Comparison of ENCODE assay signal across 12 mouse cellular contexts in genomic region chr4:136934746-136935613, GRCm38 (mm10). TPM values are rescaled to one million over a fixed set of nuclear protein-coding genes. Genes with fewer than 3 reads are reported as not detected.
A peak's percentile ranks its signal among the peaks of the same experiment; 100 is the strongest.
DNase-seq lines count a peak whose midpoint lies in the region; ATAC-seq lines count a peak whose summit lies in the region.
"Had no signal": no experiment of that assay in that cellular context is flagged by ENCODE, and none has a peak within 500 bp of the region (broad histone marks: within the 10 kb centered on the region; RNA-seq: fewer than 3 reads in every experiment).

No protein-coding gene starts in this region.

- H3K9ac ChIP-seq in heart, embryonic 15.5 days = no peak overlapping the region
- H3K9ac ChIP-seq in heart, embryonic 12.5 days = no peak overlapping the region
- H3K9ac ChIP-seq in lung, embryonic 15.5 days = no peak overlapping the region
- H3K9ac ChIP-seq in forebrain, embryonic 14.5 days (ENCODE audit: low read length) = no peak overlapping the region
- H3K9ac ChIP-seq in kidney, embryonic 16.5 days (replicated peaks; ENCODE audit: low read length) = no peak overlapping the region
- H3K9ac ChIP-seq: limb, embryonic 15.5 days had no signal

- no peaks in the 10 kb centered on the region for H3K9me3 ChIP-seq in heart, embryonic 15.5 days (replicated peaks)
- H3K9me3 ChIP-seq in heart, embryonic 12.5 days (replicated peaks) = no peaks in the 10 kb centered on the region
- no peaks in the 10 kb centered on the region for H3K9me3 ChIP-seq in lung, embryonic 15.5 days
- H3K9me3 ChIP-seq in forebrain, embryonic 14.5 days (replicated peaks; ENCODE audit: control insufficient read depth, low read length) = no peaks in the 10 kb centered on the region
- no peaks in the 10 kb centered on the region for H3K9me3 ChIP-seq in kidney, embryonic 16.5 days (ENCODE audit: low read length)
- H3K9me3 ChIP-seq: limb, embryonic 15.5 days had no signal

- WGBS in heart, embryonic 15.5 days = 30% methylated on average over 18 of the region's 18 CpGs
- WGBS in heart, embryonic 12.5 days = 38% methylated on average over 18 of the region's 18 CpGs
- WGBS in lung, embryonic 15.5 days = 40% methylated on average over 18 of the region's 18 CpGs
- 51% methylated on average over 16 of the region's 18 CpGs for WGBS in forebrain, embryonic 14.5 days
- WGBS in kidney, embryonic 16.5 days = 60% methylated on average over 18 of the region's 18 CpGs

- H3K4me2 ChIP-seq in heart, embryonic 15.5 days = no peak overlapping the region
- H3K4me2 ChIP-seq in heart, embryonic 12.5 days = no peak overlapping the region
- H3K4me2 ChIP-seq in lung, embryonic 15.5 days = no peak overlapping the region
- no peak overlapping the region for H3K4me2 ChIP-seq in forebrain, embryonic 14.5 days (ENCODE audit: low read length)
- H3K4me2 ChIP-seq in kidney, embryonic 16.5 days (replicated peaks; ENCODE audit: low read depth, low read length) = no peak overlapping the region
- H3K4me2 ChIP-seq: limb, embryonic 15.5 days had no signal

- 0 out of 2 replicates have a peak, but pooled peaks have one; percentile 16 for ATAC-seq in heart, embryonic 15.5 days (replicated peaks; ENCODE audit: insufficient number of reproducible peaks, insufficient read depth, low FRiP score, low read depth)
- no peak for ATAC-seq in heart, embryonic 12.5 days (ENCODE audit: insufficient number of reproducible peaks, low FRiP score)
- ATAC-seq in lung, embryonic 15.5 days (ENCODE audit: borderline replicate concordance, extremely low read depth, low FRiP score, low TSS enrichment) = peak; percentile 69; the same call in 1 of the 2 replicates
- 0 out of 2 replicates have a peak, but pooled peaks have one; percentile 46 for ATAC-seq in forebrain, embryonic 14.5 days
- ATAC-seq in kidney, embryonic 16.5 days (ENCODE audit: low FRiP score, low TSS enrichment) = no peak
- ATAC-seq: CD4-positive, CD25-positive, alpha-beta regulatory T cell, adult 4 months had no signal

- peaks cover 8% of the 10 kb centered on the region for H3K4me1 ChIP-seq in heart, embryonic 15.5 days (replicated peaks)
- H3K4me1 ChIP-seq in heart, embryonic 12.5 days (replicated peaks) = peaks cover 9% of the 10 kb centered on the region
- H3K4me1 ChIP-seq in lung, embryonic 15.5 days = peaks cover 8% of the 10 kb centered on the region; the same call in 1 of the 2 replicates
- peaks cover 4% of the 10 kb centered on the region; the same call in 1 of the 2 replicates for H3K4me1 ChIP-seq in forebrain, embryonic 14.5 days (ENCODE audit: control insufficient read depth, insufficient read depth, low read length)
- H3K4me1 ChIP-seq in kidney, embryonic 16.5 days (ENCODE audit: insufficient read depth, low read length) = no peaks in the 10 kb centered on the region

- no peak overlapping the region for H3K27ac ChIP-seq in heart, embryonic 15.5 days
- H3K27ac ChIP-seq in heart, embryonic 12.5 days (ENCODE audit: poor library complexity, severe bottlenecking) = no peak overlapping the region
- no peak overlapping the region for H3K27ac ChIP-seq in lung, embryonic 15.5 days
- H3K27ac ChIP-seq in forebrain, embryonic 14.5 days (ENCODE audit: low read depth, low read length) = no peak overlapping the region
- no peak overlapping the region for H3K27ac ChIP-seq in kidney, embryonic 16.5 days (ENCODE audit: low read length)
- H3K27ac ChIP-seq: limb, embryonic 15.5 days had no signal

- no peaks in the 10 kb centered on the region for H3K36me3 ChIP-seq in heart, embryonic 15.5 days
- H3K36me3 ChIP-seq in heart, embryonic 12.5 days = no peaks in the 10 kb centered on the region
- H3K36me3 ChIP-seq in lung, embryonic 15.5 days = no peaks in the 10 kb centered on the region
- no peaks in the 10 kb centered on the region for H3K36me3 ChIP-seq in forebrain, embryonic 14.5 days (ENCODE audit: control insufficient read depth, insufficient read depth, low read length)
- H3K36me3 ChIP-seq in kidney, embryonic 16.5 days (ENCODE audit: insufficient read depth, low read length) = no peaks in the 10 kb centered on the region
- H3K36me3 ChIP-seq: limb, embryonic 15.5 days had no signal

- no peak for DNase-seq in lung, adult 18-20 months
- no peak for DNase-seq in forebrain, embryonic 14.5 days (ENCODE audit: low spot score)
- DNase-seq in lung, postnatal 4 days = peak; percentile 33 to 80
- DNase-seq in right cerebral cortex, postnatal 4 days = no peak
- DNase-seq: right cerebral cortex, postnatal 14 days; thymus, adult 18-20 months had no signal

- peaks cover 81% of the 10 kb centered on the region for H3K27me3 ChIP-seq in heart, embryonic 15.5 days
- H3K27me3 ChIP-seq in heart, embryonic 12.5 days (replicated peaks) = peaks cover 98% of the 10 kb centered on the region
- H3K27me3 ChIP-seq in lung, embryonic 15.5 days = peaks cover 75% of the 10 kb centered on the region
- no peaks in the 10 kb centered on the region for H3K27me3 ChIP-seq in forebrain, embryonic 14.5 days (replicated peaks; ENCODE audit: control insufficient read depth, insufficient read depth, low read length)
- H3K27me3 ChIP-seq in kidney, embryonic 16.5 days (ENCODE audit: insufficient read depth, low read length) = no peaks in the 10 kb centered on the region

- no peak overlapping the region for H3K4me3 ChIP-seq in heart, embryonic 15.5 days
- H3K4me3 ChIP-seq in heart, embryonic 12.5 days = no peak overlapping the region
- no peak overlapping the region for H3K4me3 ChIP-seq in lung, embryonic 15.5 days
- H3K4me3 ChIP-seq in forebrain, embryonic 14.5 days (ENCODE audit: low read depth, low read length) = no peak overlapping the region
- H3K4me3 ChIP-seq in kidney, embryonic 16.5 days (ENCODE audit: low read length) = no peak overlapping the region
- H3K4me3 ChIP-seq: limb, embryonic 15.5 days had no signal

RNA-seq across cellular contexts. Expression of gene Epha8, which starts 21.6 kb away (rescaled TPM):
- polyA plus RNA-seq in heart, embryonic 15.5 days (2015; fragmentation: Nextera tagmentation; extraction: Ambion mirVana) = 0.04 and 0.08 TPM in 2 replicates
- polyA plus RNA-seq in heart, embryonic 12.5 days (2016; fragmentation: Nextera tagmentation; extraction: Ambion mirVana) = 0.10 and 0.14 TPM in 2 replicates
- polyA plus RNA-seq in lung, embryonic 15.5 days (2015; fragmentation: Nextera tagmentation; extraction: Ambion mirVana) = 0.06 and 0.34 TPM in 2 replicates
- 1.9 and 3.1 TPM in 2 replicates for polyA plus RNA-seq in forebrain, embryonic 14.5 days (2014; fragmentation: Nextera tagmentation; extraction: Ambion mirVana)
- 0.06 and 0.50 TPM in 2 replicates for polyA plus RNA-seq in kidney, embryonic 16.5 days (2015; fragmentation: Nextera tagmentation; extraction: Ambion mirVana)
- polyA plus RNA-seq: CD4-positive, CD25-positive, alpha-beta regulatory T cell, adult 4 months had no signal

RNA-seq across cellular contexts. Expression of gene C1qa, which starts 36.4 kb away (rescaled TPM):
- polyA plus RNA-seq in heart, embryonic 15.5 days (2015; fragmentation: Nextera tagmentation; extraction: Ambion mirVana) = 30.7 and 36.8 TPM in 2 replicates
- polyA plus RNA-seq in heart, embryonic 12.5 days (2016; fragmentation: Nextera tagmentation; extraction: Ambion mirVana) = 8.6 and 11.2 TPM in 2 replicates
- polyA plus RNA-seq in lung, embryonic 15.5 days (2015; fragmentation: Nextera tagmentation; extraction: Ambion mirVana) = 33.2 TPM in 2 replicates
- polyA plus RNA-seq in forebrain, embryonic 14.5 days (2014; fragmentation: Nextera tagmentation; extraction: Ambion mirVana) = 24.3 and 28.1 TPM in 2 replicates
- 21.9 and 26.4 TPM in 2 replicates for polyA plus RNA-seq in kidney, embryonic 16.5 days (2015; fragmentation: Nextera tagmentation; extraction: Ambion mirVana)

RNA-seq across cellular contexts. Expression of gene C1qc, which starts 42.1 kb away (rescaled TPM):
- 23.8 and 32.9 TPM in 2 replicates for polyA plus RNA-seq in heart, embryonic 15.5 days (2015; fragmentation: Nextera tagmentation; extraction: Ambion mirVana)
- 9.7 and 11.9 TPM in 2 replicates for polyA plus RNA-seq in heart, embryonic 12.5 days (2016; fragmentation: Nextera tagmentation; extraction: Ambion mirVana)
- polyA plus RNA-seq in lung, embryonic 15.5 days (2015; fragmentation: Nextera tagmentation; extraction: Ambion mirVana) = 22.1 and 24.6 TPM in 2 replicates
- 22.3 and 25.6 TPM in 2 replicates for polyA plus RNA-seq in forebrain, embryonic 14.5 days (2014; fragmentation: Nextera tagmentation; extraction: Ambion mirVana)
- 14.7 and 17.9 TPM in 2 replicates for polyA plus RNA-seq in kidney, embryonic 16.5 days (2015; fragmentation: Nextera tagmentation; extraction: Ambion mirVana)

RNA-seq across cellular contexts. Expression of gene C1qb, which starts 49.0 kb away (rescaled TPM):
- polyA plus RNA-seq in heart, embryonic 15.5 days (2015; fragmentation: Nextera tagmentation; extraction: Ambion mirVana) = 43.1 and 60.2 TPM in 2 replicates
- polyA plus RNA-seq in heart, embryonic 12.5 days (2016; fragmentation: Nextera tagmentation; extraction: Ambion mirVana) = 18.8 and 19.3 TPM in 2 replicates
- polyA plus RNA-seq in lung, embryonic 15.5 days (2015; fragmentation: Nextera tagmentation; extraction: Ambion mirVana) = 46.4 and 51.0 TPM in 2 replicates
- polyA plus RNA-seq in forebrain, embryonic 14.5 days (2014; fragmentation: Nextera tagmentation; extraction: Ambion mirVana) = 45.2 and 45.8 TPM in 2 replicates
- 40.1 and 44.3 TPM in 2 replicates for polyA plus RNA-seq in kidney, embryonic 16.5 days (2015; fragmentation: Nextera tagmentation; extraction: Ambion mirVana)

Comparison
In these comparisons a context has a peak if more than half of its experiments do, and no peak if none do; other contexts are left out.
1. ATAC-seq: peak in heart, embryonic 15.5 days (single experiment), lung, embryonic 15.5 days (single experiment) and forebrain, embryonic 14.5 days (single experiment); none in heart, embryonic 12.5 days (single experiment) and kidney, embryonic 16.5 days (single experiment).
2. DNase-seq: peak in lung, postnatal 4 days (2 of 2); none in lung, adult 18-20 months (0 of 2), forebrain, embryonic 14.5 days (single experiment) and right cerebral cortex, postnatal 4 days (single experiment).